Mouse (Mus musculus): ENCODE measurements around the gene Nrxn3. TPM values are rescaled to one million over a fixed set of nuclear protein-coding genes. Genes with fewer than 3 reads are reported as not detected.
A peak's percentile ranks its signal among the peaks of the same experiment; 100 is the strongest.

The Nrxn3 gene
- polyA plus RNA-seq, 1 experiment from 2014 or later = 53.1 TPM

DNA sequence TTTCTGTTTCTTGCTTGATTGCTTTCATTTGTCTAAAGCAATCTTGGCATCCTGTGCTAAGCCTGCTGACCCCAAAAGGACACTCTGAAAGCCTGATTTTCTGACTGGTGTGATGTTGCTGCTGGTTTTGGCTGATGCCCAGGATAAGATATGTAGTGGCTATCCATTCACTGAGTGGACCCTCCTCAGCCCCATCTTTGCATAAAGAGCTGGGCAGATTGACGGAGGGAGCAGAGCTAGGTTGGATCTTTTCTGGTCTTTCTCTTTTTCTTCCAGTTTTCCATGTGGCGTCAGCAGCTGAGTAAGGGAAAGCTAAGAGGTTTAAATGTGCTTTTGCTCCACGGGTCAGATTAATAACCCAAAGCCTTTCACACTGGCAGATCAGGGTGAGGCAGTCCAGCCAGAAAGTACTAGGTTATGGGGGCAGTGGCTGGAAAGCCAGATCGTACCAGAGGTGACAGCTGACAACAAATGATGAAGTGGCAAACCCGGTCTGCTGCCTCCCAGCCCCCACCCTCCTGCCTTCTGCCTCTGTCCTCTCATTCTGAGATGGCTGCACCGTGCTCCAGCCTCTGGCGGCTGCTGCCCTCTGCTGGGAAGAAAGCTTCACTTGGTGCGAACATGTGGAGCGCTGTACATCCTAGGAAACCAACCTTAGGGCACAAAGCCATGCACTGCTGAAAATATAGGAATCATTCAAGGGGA is 383.5 kb downstream of the Nrxn3 start:
- ATAC-seq (ENCODE audit: low FRiP score) = peak; percentile 93
- Histone ChIP-seq H3K9me3 (replicated peaks) (no peaks in the 10 kb centered on the region), H3K4me2 (replicated peaks) (peak overlapping the region; percentile 27; the same call in 1 of the 2 replicates), H3K36me3 (no peaks in the 10 kb centered on the region), H3K4me3 (no peak overlapping the region), H3K9ac (no peak overlapping the region), H3K4me1 (peaks cover 4% of the 10 kb centered on the region; the same call in 1 of the 2 replicates), H3K27ac (peak overlapping the region; percentile 64), H3K27me3 (no peaks in the 10 kb centered on the region)
- WGBS = 17% methylated on average over 9 of the region's 9 CpGs

- Histone ChIP-seq H3K9me3 (replicated peaks) (no peaks in the 10 kb centered on the region), H3K9ac (no peak overlapping the region), H3K4me2 (replicated peaks) (no peak overlapping the region), H3K4me3 (no peak overlapping the region), H3K4me1 (peaks cover 4% of the 10 kb centered on the region; the same call in 1 of the 2 replicates), H3K36me3 (no peaks in the 10 kb centered on the region), H3K27me3 (no peaks in the 10 kb centered on the region), H3K27ac (0 out of 2 replicates have a peak overlapping the region, but pooled peaks have one; percentile 64)
- 73% methylated on average over 6 of the region's 6 CpGs for WGBS
- ATAC-seq (ENCODE audit: low FRiP score) = peak; percentile 41; the same call in 1 of the 2 replicates
These were observed 384.4 kb downstream of the Nrxn3 start for GRCm38 (mm10) chr12:89106881-89107584.

DNA sequence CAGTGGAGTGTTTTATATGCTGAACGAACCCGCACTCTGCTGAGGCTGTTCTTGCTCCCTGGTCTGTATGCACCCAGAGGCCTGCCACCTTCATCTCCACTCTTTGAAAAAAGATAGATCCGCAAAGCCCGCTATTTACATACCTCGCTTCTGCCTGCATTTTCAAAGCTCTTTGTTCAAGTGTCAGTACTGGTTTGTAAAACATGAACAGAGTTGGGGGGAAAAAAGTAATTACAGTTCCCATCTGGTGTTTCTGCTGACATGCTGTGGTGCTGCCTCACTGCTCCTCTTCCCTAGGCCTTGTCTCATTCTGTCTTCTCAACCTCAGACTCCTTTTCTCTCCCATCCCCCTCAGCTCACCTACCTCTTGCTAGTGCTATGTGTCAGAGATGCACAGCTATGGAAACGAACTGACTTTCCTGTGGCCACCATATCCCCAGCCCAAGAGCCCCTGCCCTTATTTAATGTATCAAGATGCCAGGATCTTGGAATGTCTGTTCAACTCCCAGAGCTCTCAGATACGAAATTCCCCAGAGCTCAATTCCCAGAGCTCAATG is 387.2 kb downstream of the Nrxn3 start:
- WGBS = 72% methylated on average over 7 of the region's 7 CpGs
- H3K4me1 ChIP-seq = peaks cover 4% of the 10 kb centered on the region; the same call in 1 of the 2 replicates
- H3K4me3 ChIP-seq = no peak overlapping the region
- no peak overlapping the region for H3K9ac ChIP-seq
- ATAC-seq (ENCODE audit: low FRiP score) = no peak; the same call in 1 of the 2 replicates
- no peaks in the 10 kb centered on the region for H3K9me3 ChIP-seq (replicated peaks)
- H3K27ac ChIP-seq = peak overlapping the region; percentile 60
- no peaks in the 10 kb centered on the region for H3K36me3 ChIP-seq
- no peaks in the 10 kb centered on the region for H3K27me3 ChIP-seq
- no peak overlapping the region for H3K4me2 ChIP-seq (replicated peaks)

DNA sequence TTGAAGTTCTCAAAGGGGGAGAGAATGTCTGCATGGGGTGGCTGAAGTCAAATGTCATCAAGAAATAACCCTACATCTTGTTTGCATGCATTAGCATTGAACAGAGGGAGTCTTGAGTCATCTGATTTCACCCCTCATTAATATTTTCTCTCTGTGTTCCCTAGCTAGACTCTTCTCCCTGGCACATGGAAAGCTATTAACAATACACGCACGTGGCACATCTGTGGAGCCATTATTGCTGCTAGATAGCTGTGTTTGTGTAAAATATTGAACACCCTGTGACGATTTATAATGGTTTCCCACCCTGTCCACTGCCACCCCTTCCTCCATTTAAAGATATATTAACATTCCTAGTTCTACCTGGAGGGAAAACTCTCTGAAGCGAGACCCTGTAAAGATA is 405.9 kb downstream of the Nrxn3 start:
- whole genome bisulfite sequencing = 55% methylated on average over 4 of the region's 4 CpGs
- Histone ChIP-seq H3K36me3 (no peaks in the 10 kb centered on the region), H3K9ac (no peak overlapping the region), H3K27ac (peak overlapping the region; percentile 41; the same call in 1 of the 2 replicates), H3K27me3 (no peaks in the 10 kb centered on the region), H3K4me1 (peaks cover 9% of the 10 kb centered on the region), H3K4me3 (no peak overlapping the region), H3K4me2 (replicated peaks) (no peak overlapping the region), H3K9me3 (replicated peaks) (no peaks in the 10 kb centered on the region)
- ATAC-seq (ENCODE audit: low FRiP score) = no peak; the same call in 1 of the 2 replicates

DNA sequence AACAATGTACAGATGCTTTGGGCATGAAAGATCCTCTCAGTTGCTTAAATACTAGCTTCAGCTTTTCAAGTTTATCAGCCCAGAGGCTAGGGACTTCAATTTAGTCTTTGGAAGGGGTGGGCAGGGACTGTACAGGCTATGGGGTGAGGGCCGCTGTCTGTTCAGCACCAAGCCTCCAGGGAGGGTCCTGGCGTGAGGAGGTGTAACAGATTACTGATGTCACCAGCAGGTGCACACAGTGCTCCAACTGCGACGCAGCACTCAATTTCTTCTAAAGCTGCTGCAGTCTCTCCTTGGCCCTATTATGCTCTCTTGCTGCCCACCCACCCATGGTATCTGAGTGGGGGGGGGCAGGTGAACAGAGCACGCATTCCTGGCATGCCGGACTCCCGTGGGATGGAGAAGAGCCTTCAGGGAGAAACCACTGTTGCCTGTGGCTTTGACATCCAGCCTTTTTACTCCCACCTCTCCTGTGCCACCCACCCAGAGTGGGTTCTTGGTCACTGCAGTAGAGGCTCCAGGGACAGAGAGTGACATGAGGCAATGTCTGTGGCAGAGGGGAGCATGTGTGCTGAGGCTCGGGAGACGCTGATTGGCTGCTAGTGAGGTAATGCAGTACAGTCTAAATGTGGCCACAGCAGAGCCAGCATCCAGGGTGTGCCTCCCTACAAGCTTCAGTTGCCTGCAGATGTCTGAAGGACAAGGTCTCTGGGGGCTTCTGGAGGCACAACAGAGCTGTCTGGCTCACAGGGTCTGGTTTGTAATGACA is 406.6 kb downstream of the Nrxn3 start:
- Histone ChIP-seq H3K27ac (peak overlapping the region; percentile 41; the same call in 1 of the 2 replicates), H3K27me3 (no peaks in the 10 kb centered on the region), H3K4me3 (no peak overlapping the region), H3K4me2 (replicated peaks) (no peak overlapping the region), H3K9ac (no peak overlapping the region), H3K36me3 (no peaks in the 10 kb centered on the region), H3K9me3 (replicated peaks) (no peaks in the 10 kb centered on the region), H3K4me1 (peaks cover 9% of the 10 kb centered on the region)
- peak; percentile 77 for ATAC-seq (ENCODE audit: low FRiP score)
- WGBS = 66% methylated on average over 9 of the region's 9 CpGs

- WGBS = 83% methylated on average over 2 of the region's 2 CpGs
- Histone ChIP-seq H3K27me3 (no peaks in the 10 kb centered on the region), H3K9me3 (replicated peaks) (no peaks in the 10 kb centered on the region), H3K27ac (no peak overlapping the region), H3K4me1 (peaks cover 5% of the 10 kb centered on the region), H3K4me2 (replicated peaks) (no peak overlapping the region), H3K9ac (no peak overlapping the region), H3K36me3 (no peaks in the 10 kb centered on the region), H3K4me3 (no peak overlapping the region)
- no peak for ATAC-seq (ENCODE audit: low FRiP score)
These were observed 411.7 kb downstream of the Nrxn3 start for GRCm38 (mm10) chr12:89134333-89134732.

DNA sequence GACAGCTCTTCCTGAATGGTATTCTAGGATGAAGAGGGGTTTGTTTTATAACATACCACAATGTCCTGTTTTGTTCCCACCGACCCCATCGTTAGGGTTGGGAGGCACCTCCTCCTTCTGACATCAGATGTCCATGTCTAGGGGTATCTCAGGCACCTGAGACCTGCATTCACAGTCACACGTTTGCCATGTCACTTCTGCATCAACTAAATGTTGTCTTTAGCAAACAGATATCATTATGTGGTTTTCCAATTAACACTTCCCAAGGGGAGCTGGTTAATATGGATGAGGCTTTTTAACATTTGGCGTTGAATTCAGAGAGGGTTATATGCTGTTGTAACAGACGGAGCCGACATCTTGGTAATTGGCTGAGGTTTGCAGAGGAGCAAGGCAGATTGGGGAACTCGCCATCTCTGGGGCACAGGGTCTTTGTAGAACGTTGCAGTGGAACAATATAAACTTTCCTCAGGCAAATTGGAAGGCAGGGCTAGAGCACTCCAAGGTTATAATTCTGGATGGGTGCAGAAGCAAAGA is 412.2 kb downstream of the Nrxn3 start:
- H3K27ac ChIP-seq = no peak overlapping the region
- WGBS = 58% methylated on average over 8 of the region's 8 CpGs
- no peaks in the 10 kb centered on the region for H3K9me3 ChIP-seq (replicated peaks)
- H3K36me3 ChIP-seq = no peaks in the 10 kb centered on the region
- no peak overlapping the region for H3K4me3 ChIP-seq
- no peaks in the 10 kb centered on the region; the same call in 1 of the 2 replicates for H3K4me1 ChIP-seq
- H3K4me2 ChIP-seq (replicated peaks) = no peak overlapping the region
- no peaks in the 10 kb centered on the region for H3K27me3 ChIP-seq
- no peak for ATAC-seq (ENCODE audit: low FRiP score)
- H3K9ac ChIP-seq = no peak overlapping the region

GRCm38 (mm10) chr12:89148974-89149411 is 426.3 kb downstream of the Nrxn3 start:
- 8% methylated on average over 3 of the region's 3 CpGs for WGBS
- no peak overlapping the region for H3K9ac ChIP-seq
- no peaks in the 10 kb centered on the region for H3K27me3 ChIP-seq
- peaks cover 15% of the 10 kb centered on the region for H3K4me1 ChIP-seq
- no peak overlapping the region for H3K4me3 ChIP-seq
- H3K36me3 ChIP-seq = no peaks in the 10 kb centered on the region
- H3K27ac ChIP-seq = peak overlapping the region; percentile 88
- no peaks in the 10 kb centered on the region for H3K9me3 ChIP-seq (replicated peaks)
- H3K4me2 ChIP-seq (replicated peaks) = peak overlapping the region; percentile 32
- ATAC-seq (ENCODE audit: low FRiP score) = peak; percentile 90

GRCm38 (mm10) chr12:89149455-89149854 is 426.8 kb downstream of the Nrxn3 start:
- Histone ChIP-seq H3K27ac (peak overlapping the region; percentile 88), H3K36me3 (no peaks in the 10 kb centered on the region), H3K9ac (no peak overlapping the region), H3K9me3 (replicated peaks) (no peaks in the 10 kb centered on the region), H3K27me3 (no peaks in the 10 kb centered on the region), H3K4me2 (replicated peaks) (peak overlapping the region; percentile 32), H3K4me3 (no peak overlapping the region), H3K4me1 (peaks cover 15% of the 10 kb centered on the region)
- WGBS = 30% methylated on average over 2 of the region's 2 CpGs
- peak; percentile 79 for ATAC-seq (ENCODE audit: low FRiP score)

DNA sequence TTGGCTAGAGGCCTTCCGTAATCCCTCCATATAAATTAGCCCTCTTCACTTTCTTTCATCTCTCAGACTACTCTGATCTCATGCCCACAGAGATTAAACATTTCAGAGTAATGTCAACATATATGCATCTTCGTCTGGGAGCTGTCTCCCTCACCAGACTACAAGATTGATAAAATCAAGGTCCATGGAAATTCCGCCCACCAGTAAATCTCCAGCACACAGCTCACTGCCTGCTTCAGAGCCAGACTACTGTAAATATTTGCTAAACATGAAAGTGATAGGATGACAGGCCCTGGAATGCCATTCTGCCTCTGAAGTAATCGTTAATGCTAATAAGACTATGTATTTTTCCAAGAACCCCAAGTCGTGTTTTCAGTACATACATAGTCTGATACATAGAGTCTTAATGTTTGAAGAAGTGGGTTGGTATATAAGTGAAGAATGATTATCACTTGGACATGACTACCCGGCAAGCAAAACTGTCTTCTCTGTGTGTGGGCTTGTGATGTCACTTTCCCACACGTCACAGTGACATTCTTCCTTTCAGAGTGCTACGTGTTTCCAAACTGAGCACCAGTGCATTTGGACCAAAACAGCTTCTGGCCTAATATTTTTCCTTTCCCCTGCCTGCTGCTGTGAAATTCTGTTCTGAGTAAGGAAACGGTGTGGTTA is 433.5 kb downstream of the Nrxn3 start:
- 85% methylated on average over 9 of the region's 9 CpGs for WGBS
- H3K4me2 ChIP-seq (replicated peaks) = no peak overlapping the region

DNA sequence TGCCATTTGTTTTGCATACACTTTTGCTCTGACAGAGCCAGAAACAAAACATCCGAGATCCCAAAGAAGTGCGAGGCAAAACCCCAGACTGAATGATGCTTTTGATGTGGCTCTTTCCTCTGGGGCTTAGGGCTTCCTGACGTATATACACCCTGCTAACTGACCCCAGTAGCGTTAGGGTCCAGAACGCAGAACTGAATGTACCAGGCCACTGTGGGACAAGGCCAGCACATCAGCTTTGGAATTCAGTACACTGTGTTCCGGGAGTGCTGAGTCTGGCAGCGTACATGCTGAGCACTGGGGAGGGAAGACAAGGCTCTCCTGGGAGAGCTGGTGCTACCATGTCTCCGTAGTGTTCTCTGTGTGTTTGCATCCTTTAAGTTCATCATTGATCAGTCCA is 436.7 kb downstream of the Nrxn3 start:
- ATAC-seq (ENCODE audit: low FRiP score) = no peak
- H3K27ac ChIP-seq = no peak overlapping the region
- H3K4me1 ChIP-seq = no peaks in the 10 kb centered on the region
- no peak overlapping the region for H3K4me3 ChIP-seq
- no peaks in the 10 kb centered on the region for H3K9me3 ChIP-seq (replicated peaks)
- no peak overlapping the region for H3K4me2 ChIP-seq (replicated peaks)
- H3K36me3 ChIP-seq = no peaks in the 10 kb centered on the region
- no peaks in the 10 kb centered on the region for H3K27me3 ChIP-seq
- 70% methylated on average over 8 of the region's 8 CpGs for WGBS
- no peak overlapping the region for H3K9ac ChIP-seq

More for the DNA sequence above, 433.5 kb downstream of the Nrxn3 start:
- no peak overlapping the region for H3K9ac ChIP-seq
- H3K27me3 ChIP-seq = no peaks in the 10 kb centered on the region
- H3K36me3 ChIP-seq = no peaks in the 10 kb centered on the region
- no peak overlapping the region for H3K4me3 ChIP-seq
- no peaks in the 10 kb centered on the region for H3K4me1 ChIP-seq
- no peak overlapping the region for H3K27ac ChIP-seq
- H3K9me3 ChIP-seq (replicated peaks) = no peaks in the 10 kb centered on the region
- ATAC-seq (ENCODE audit: low FRiP score) = no peak

All from hindbrain, embryonic 12.5 days (tissue).